Mouse (Mus musculus) lung, postnatal 14 days (tissue): ENCODE data around the gene A130010J15Rik.

Source experiments
- DNase-seq: peaks from one replicate; pipeline ENCODE4 v3.0.0; 2021

The A130010J15Rik gene

GRCm38 (mm10) chr1:193167746-193168145 is at the start of gene A130010J15Rik:
Gene A130010J15Rik (plus strand): TSS chr1:193168046.
- DNase-seq: no peak

GRCm38 (mm10) chr1:193122793-193123192 is 45.1 kb upstream of the A130010J15Rik start:
- DNase-seq: no peak

GRCm38 (mm10) chr1:193123290-193123689 is 44.6 kb upstream of the A130010J15Rik start:
- DNase-seq: no peak

- DNase-seq: no peak
Measured at GRCm38 (mm10) chr1:193125835-193126234, 42.0 kb upstream of the A130010J15Rik start.

GRCm38 (mm10) chr1:193128055-193128454 is 39.8 kb upstream of the A130010J15Rik start:
- DNase-seq: no peak

GRCm38 (mm10) chr1:193129321-193129720 is 38.5 kb upstream of the A130010J15Rik start:
- DNase-seq: no peak

GRCm38 (mm10) chr1:193129786-193130455 is 37.9 kb upstream of the A130010J15Rik start, which contains the start of gene Diexf:
Gene Diexf (minus strand): TSS chr1:193130272.
- peak; percentile 99 for DNase-seq

GRCm38 (mm10) chr1:193130456-193130825 is 37.4 kb upstream of the A130010J15Rik start:
- no peak for DNase-seq

- no peak for DNase-seq
Measured at GRCm38 (mm10) chr1:193130839-193131238, 37.0 kb upstream of the A130010J15Rik start.

GRCm38 (mm10) chr1:193131311-193131948 is 36.4 kb upstream of the A130010J15Rik start:
- no peak for DNase-seq

GRCm38 (mm10) chr1:193132385-193132784 is 35.5 kb upstream of the A130010J15Rik start:
- DNase-seq: no peak

- DNase-seq: no peak
Measured at GRCm38 (mm10) chr1:193133726-193134125, 34.1 kb upstream of the A130010J15Rik start.

GRCm38 (mm10) chr1:193138087-193138486 is 29.8 kb upstream of the A130010J15Rik start:
- DNase-seq: no peak

- DNase-seq: no peak
Measured at GRCm38 (mm10) chr1:193138669-193139068, 29.2 kb upstream of the A130010J15Rik start.

- DNase-seq: no peak
Measured at GRCm38 (mm10) chr1:193141118-193141517, 26.7 kb upstream of the A130010J15Rik start.

- DNase-seq: no peak
Measured at GRCm38 (mm10) chr1:193142517-193143062, 25.3 kb upstream of the A130010J15Rik start.

- no peak for DNase-seq
Measured at GRCm38 (mm10) chr1:193144516-193144915, 23.3 kb upstream of the A130010J15Rik start.

- DNase-seq: no peak
Measured at GRCm38 (mm10) chr1:193145101-193145500, 22.7 kb upstream of the A130010J15Rik start.

GRCm38 (mm10) chr1:193146416-193146815 is 21.4 kb upstream of the A130010J15Rik start:
- no peak for DNase-seq

GRCm38 (mm10) chr1:193149231-193149630 is 18.6 kb upstream of the A130010J15Rik start:
- DNase-seq: no peak

- no peak for DNase-seq
Measured at GRCm38 (mm10) chr1:193151134-193151533, 16.7 kb upstream of the A130010J15Rik start.

GRCm38 (mm10) chr1:193152872-193153271 is 15.0 kb upstream of the A130010J15Rik start, which contains the start of gene Irf6:
Gene Irf6 (plus strand): TSS chr1:193153111.
- peak; percentile 72 for DNase-seq

GRCm38 (mm10) chr1:193153561-193153960 is 14.3 kb upstream of the A130010J15Rik start:
- peak; percentile 35 for DNase-seq
